Mouse (Mus musculus) heart, postnatal 0 days (tissue): ENCODE results near the gene Hoxc9. TPM values are rescaled to one million over a fixed set of nuclear protein-coding genes. Genes with fewer than 3 reads are reported as not detected.

ENCODE experiments used
- ATAC-seq: fragments of 200-750 bp; cut with Nextera tagmentation; 2 replicates; pipeline ENCODE4 v1.8.0; 2017; ENCODE audit warnings: low read depth, moderate number of reproducible peaks, moderate library complexity; ENCODE audit not compliant: insufficient read depth
- DNase-seq: peaks from one replicate; pipeline ENCODE4 v3.0.0-alpha.2; 2016; ENCODE audit warnings: low spot score
- H3K27ac ChIP-seq: fragments of 300-500 bp; sonication (generic); 2 replicates; pipeline ENCODE4 v1.5.1; 2014; ENCODE audit warnings: low read depth, mild to moderate bottlenecking
- H3K27me3 ChIP-seq: fragments of 300-500 bp; sonication (generic); 2 replicates; pipeline ENCODE4 v1.6.1; 2014; ENCODE audit warnings: low read length, mixed read lengths; ENCODE audit not compliant: control insufficient read depth, insufficient read depth
- H3K36me3 ChIP-seq: fragments of 300-500 bp; sonication (generic); replicated peaks from 2 replicates; pipeline ENCODE4 v1.6.1; 2014; ENCODE audit warnings: low read length, mixed read lengths; ENCODE audit not compliant: control insufficient read depth, insufficient read depth
- H3K4me1 ChIP-seq: fragments of 300-500 bp; sonication (generic); 2 replicates; pipeline ENCODE4 v1.6.1; 2014; ENCODE audit warnings: antibody characterized with exemption; ENCODE audit not compliant: control insufficient read depth, insufficient read depth
- H3K4me2 ChIP-seq: fragments of 300-500 bp; sonication (generic); 2 replicates; pipeline ENCODE4 v1.6.1; 2014; ENCODE audit warnings: low read depth, mild to moderate bottlenecking, low read length, moderate library complexity
- H3K4me3 ChIP-seq: fragments of 300-500 bp; sonication (generic); 2 replicates; pipeline ENCODE4 v1.5.1; 2014; ENCODE audit warnings: low read depth, low read length
- H3K9ac ChIP-seq: fragments of 300-500 bp; sonication (generic); replicated peaks from 2 replicates; pipeline ENCODE4 v1.6.1; 2014; ENCODE audit warnings: low read depth, low read length, mixed read lengths
- H3K9me3 ChIP-seq: fragments of 300-500 bp; sonication (generic); replicated peaks from 2 replicates; pipeline ENCODE4 v1.6.1; 2016; ENCODE audit warnings: low read length; ENCODE audit not compliant: control insufficient read depth
- CTCF ChIP-seq: IDR thresholded peaks from 2 replicates; pipeline ENCODE4 v1.5.1; 2016; ENCODE audit warnings: antibody characterized with exemption, control low read depth, low read depth
- EP300 ChIP-seq: IDR thresholded peaks from 2 replicates; pipeline ENCODE4 v1.6.1; 2016; ENCODE audit warnings: antibody characterized with exemption, low read depth
- WGBS: fragments of 180-500 bp; shearing (Covaris S2); extraction: QIAGEN DNeasy Blood & Tissue Kit; methylation state at CpG from one replicate; pipeline ENCODE4 v1.1.7; 2014; 5-methylcytosine and 5-hydroxymethylcytosine counted together
- polyA plus RNA-seq: library from polyadenylated mRNA; unstranded; fragments of >200 nt; fragmentation: Nextera tagmentation; extraction: Ambion mirVana; gene quantifications from 2 replicates; pipeline ENCODE4 v1.2.1, GENCODE M21; 2015
- total RNA-seq: library from RNA; depleted of rRNA; stranded (reverse); fragments of >200 nt; gene quantifications from 2 replicates; pipeline ENCODE4 v1.2.3, GENCODE M21; 2014; ENCODE audit warnings: low replicate concordance

The Hoxc9 gene
- total and polyA plus RNA-seq, 2 experiments from 2014 or later, result not detected

- H3K27ac ChIP-seq, result no peak overlapping the region
- H3K4me1 ChIP-seq, result no peaks in the 10 kb centered on the region
- H3K9me3 ChIP-seq, result no peaks in the 10 kb centered on the region
- ATAC-seq (no peak), DNase-seq (no peak)
- H3K9ac ChIP-seq, result no peak overlapping the region
- H3K36me3 ChIP-seq, result no peaks in the 10 kb centered on the region
- no peak overlapping the region for H3K4me2 ChIP-seq
- H3K27me3 ChIP-seq, result peaks cover 98% of the 10 kb centered on the region
- 4% methylated on average over 3 of the region's 3 CpGs for WGBS
- TF ChIP-seq EP300, result no peak
- no peak for TF ChIP-seq CTCF
- H3K4me3 ChIP-seq, result no peak overlapping the region
Observed at GRCm38 (mm10) chr15:102992863-102993262, 16.6 kb downstream of the Hoxc9 start.

GRCm38 (mm10) chr15:102996548-102996947 lies 20.3 kb downstream of the Hoxc9 start:
- Histone ChIP-seq H3K9ac (no peak overlapping the region), H3K4me3 (no peak overlapping the region), H3K36me3 (no peaks in the 10 kb centered on the region), H3K4me1 (peaks cover 22% of the 10 kb centered on the region), H3K27ac (no peak overlapping the region), H3K27me3 (peaks cover 99% of the 10 kb centered on the region), H3K4me2 (no peak overlapping the region), H3K9me3 (no peaks in the 10 kb centered on the region)
- ATAC-seq (no peak), DNase-seq (no peak)
- no peak for TF ChIP-seq EP300
- TF ChIP-seq CTCF, result no peak
- 6% methylated on average over 9 of the region's 9 CpGs for WGBS

GRCm38 (mm10) chr15:102997431-102997830 lies 21.2 kb downstream of the Hoxc9 start:
- WGBS, result 3% methylated on average over 3 of the region's 3 CpGs
- peaks cover 99% of the 10 kb centered on the region for H3K27me3 ChIP-seq

GRCm38 (mm10) chr15:102997939-102998355 lies 21.7 kb downstream of the Hoxc9 start, which contains the start of gene Hoxc6:
TSS of gene Hoxc6 (plus strand) at chr15:102998257.
- peak within 1 kb of the TSS; percentile 72 for H3K4me2 ChIP-seq
- H3K4me3 ChIP-seq, result peak within 1 kb of the TSS; percentile 46
- ATAC-seq, result no peak
- peak within 1 kb of the TSS; percentile 47; the same call in 1 of the 2 replicates for H3K9ac ChIP-seq
- no peak for DNase-seq
- no peaks in the 10 kb centered on the region for H3K36me3 ChIP-seq
- WGBS, result 4% methylated on average over 19 of the region's 19 CpGs
- H3K27ac ChIP-seq, result no peak within 1 kb of the TSS
- peaks cover 99% of the 10 kb centered on the region for H3K27me3 ChIP-seq
- no peaks in the 10 kb centered on the region for H3K9me3 ChIP-seq
- TF ChIP-seq EP300 (no peak), CTCF (no peak)
- peaks cover 25% of the 10 kb centered on the region for H3K4me1 ChIP-seq

More at GRCm38 (mm10) chr15:102997431-102997830, 21.2 kb downstream of the Hoxc9 start:
- no peak for TF ChIP-seq CTCF
- TF ChIP-seq EP300, result no peak
- H3K27ac ChIP-seq, result no peak overlapping the region
- no peaks in the 10 kb centered on the region for H3K36me3 ChIP-seq
- no peak overlapping the region for H3K9ac ChIP-seq
- DNase-seq, result no peak
- H3K4me3 ChIP-seq, result no peak overlapping the region
- no peak overlapping the region for H3K4me2 ChIP-seq
- H3K9me3 ChIP-seq, result no peaks in the 10 kb centered on the region
- H3K4me1 ChIP-seq, result peaks cover 25% of the 10 kb centered on the region
- ATAC-seq, result no peak

- peak overlapping the region; percentile 72 for H3K4me2 ChIP-seq
- TF ChIP-seq EP300 (no peak), CTCF (no peak)
- peak overlapping the region; percentile 46 for H3K4me3 ChIP-seq
- H3K9me3 ChIP-seq, result no peaks in the 10 kb centered on the region
- peak overlapping the region; percentile 47; the same call in 1 of the 2 replicates for H3K9ac ChIP-seq
- DNase-seq (no peak), ATAC-seq (peak; percentile 22; the same call in 1 of the 2 replicates)
- WGBS, result 1% methylated on average over 19 of the region's 19 CpGs
- H3K36me3 ChIP-seq, result no peaks in the 10 kb centered on the region
- H3K4me1 ChIP-seq, result peaks cover 25% of the 10 kb centered on the region
- H3K27me3 ChIP-seq, result peaks cover 98% of the 10 kb centered on the region
- no peak overlapping the region for H3K27ac ChIP-seq
Observed at GRCm38 (mm10) chr15:102998608-102999182, 22.5 kb downstream of the Hoxc9 start.
